Mouse (Mus musculus) left cerebral cortex, adult 11 months (tissue): ENCODE measurements around the gene Tec.

ENCODE experiments used
- DNase-seq: peaks from one replicate; pipeline ENCODE4 v3.0.0; 2022; ENCODE audit warnings: low spot score

Gene Tec

GRCm38 (mm10) chr5:72853365-72853764, 14.9 kb downstream of the Tec start:
- DNase-seq: no peak

GRCm38 (mm10) chr5:72852301-72852995, 15.8 kb downstream of the Tec start:
- DNase-seq: no peak

- no peak for DNase-seq
Observed at GRCm38 (mm10) chr5:72851674-72852098, 16.6 kb downstream of the Tec start.

- no peak for DNase-seq
Observed at GRCm38 (mm10) chr5:72850926-72851673, 17.2 kb downstream of the Tec start.

GRCm38 (mm10) chr5:72848889-72849435, 19.3 kb downstream of the Tec start:
- DNase-seq: no peak

- DNase-seq: no peak
Observed at GRCm38 (mm10) chr5:72846712-72847111, 21.6 kb downstream of the Tec start.

GRCm38 (mm10) chr5:72845928-72846630, 22.2 kb downstream of the Tec start:
- no peak for DNase-seq

GRCm38 (mm10) chr5:72844776-72845495, 23.3 kb downstream of the Tec start:
- DNase-seq: no peak

GRCm38 (mm10) chr5:72844294-72844693, 24.0 kb downstream of the Tec start:
- no peak for DNase-seq

GRCm38 (mm10) chr5:72839655-72840054, 28.6 kb downstream of the Tec start:
- no peak for DNase-seq

GRCm38 (mm10) chr5:72838976-72839375, 29.3 kb downstream of the Tec start:
- DNase-seq: no peak

- DNase-seq: no peak
Observed at GRCm38 (mm10) chr5:72835656-72836055, 32.6 kb downstream of the Tec start.

GRCm38 (mm10) chr5:72832904-72833765, 35.1 kb downstream of the Tec start:
- DNase-seq: no peak

GRCm38 (mm10) chr5:72832191-72832590, 36.1 kb downstream of the Tec start:
- no peak for DNase-seq

- no peak for DNase-seq
Observed at GRCm38 (mm10) chr5:72830988-72831610, 37.2 kb downstream of the Tec start.

GRCm38 (mm10) chr5:72829506-72830067, 38.7 kb downstream of the Tec start:
- no peak for DNase-seq

- no peak for DNase-seq
Observed at GRCm38 (mm10) chr5:72828401-72828800, 39.9 kb downstream of the Tec start.

GRCm38 (mm10) chr5:72827435-72827834, 40.8 kb downstream of the Tec start:
- DNase-seq: no peak

- no peak for DNase-seq
Observed at GRCm38 (mm10) chr5:72826445-72826844, 41.8 kb downstream of the Tec start.

GRCm38 (mm10) chr5:72820651-72821050, 47.6 kb downstream of the Tec start:
- DNase-seq: no peak
